Mouse (Mus musculus) urinary bladder, adult 2 months (tissue): ENCODE results near the gene Nfe2l2. TPM values are rescaled to one million over a fixed set of nuclear protein-coding genes. Genes with fewer than 3 reads are reported as not detected.

Experiments used
- DNase-seq: peaks from one replicate; pipeline ENCODE4 v3.0.0; 2022; ENCODE audit warnings: low spot score
- polyA plus RNA-seq: library from polyadenylated mRNA; depleted of rRNA; stranded (reverse); fragments of >200 nt; gene quantifications from 2 replicates; pipeline ENCODE4 v1.2.3, GENCODE M21; 2012

Gene Nfe2l2
- polyA plus RNA-seq, 1 experiment, result 256 TPM

DNA sequence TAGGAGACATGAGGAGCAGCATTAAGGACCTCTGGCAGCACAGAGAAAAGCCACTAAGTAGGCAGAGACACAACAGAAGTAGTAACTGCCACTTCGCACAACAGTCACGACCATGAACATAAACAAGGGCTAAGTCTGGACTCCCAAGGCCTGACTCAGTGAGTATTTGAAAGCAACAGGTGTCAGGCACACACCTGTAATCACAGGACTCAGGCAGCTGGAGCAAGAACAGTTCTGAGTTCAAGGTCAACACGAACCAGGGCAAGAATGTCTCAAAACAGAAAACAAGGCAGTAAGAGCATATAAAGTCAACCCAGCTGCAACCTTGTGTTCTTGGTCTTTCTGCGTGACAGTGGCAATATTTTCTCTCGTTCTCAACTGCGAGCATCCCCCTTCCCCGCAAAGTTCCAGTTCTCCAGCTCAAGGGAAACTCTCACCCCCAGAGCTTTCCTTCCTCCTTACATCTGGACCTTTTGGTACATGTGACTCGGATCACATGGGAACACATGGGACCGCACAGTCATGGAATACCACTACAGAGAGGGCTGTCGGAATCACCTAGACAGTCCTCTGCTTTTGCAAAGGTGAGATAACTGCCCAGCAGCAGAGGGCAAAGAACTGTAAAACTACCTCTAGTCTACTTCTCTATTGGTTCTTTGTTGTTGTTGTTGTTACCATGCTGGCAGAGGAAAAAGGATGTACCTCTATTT is 17.2 kb downstream of the Nfe2l2 start:
- DNase-seq, result no peak

DNA sequence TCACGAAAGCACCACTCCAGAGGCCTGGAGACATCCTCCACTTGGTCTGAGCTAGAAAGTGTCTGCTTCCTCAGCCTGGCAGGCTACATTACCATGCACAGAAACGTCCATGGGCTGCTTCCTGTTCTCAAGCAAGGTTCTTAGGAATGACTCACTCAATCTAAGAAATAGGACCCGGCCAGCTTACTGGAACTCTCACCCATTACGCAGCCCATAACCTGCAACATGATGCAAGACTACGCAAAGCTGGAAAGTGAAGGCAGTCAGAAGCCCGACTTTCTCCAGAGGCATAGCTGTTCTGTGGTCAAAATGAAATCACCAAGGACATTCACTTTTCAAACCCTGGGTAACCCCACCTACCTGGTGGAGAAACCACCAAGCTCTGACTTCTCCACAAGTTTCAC is 19.0 kb downstream of the Nfe2l2 start:
- no peak for DNase-seq

DNA sequence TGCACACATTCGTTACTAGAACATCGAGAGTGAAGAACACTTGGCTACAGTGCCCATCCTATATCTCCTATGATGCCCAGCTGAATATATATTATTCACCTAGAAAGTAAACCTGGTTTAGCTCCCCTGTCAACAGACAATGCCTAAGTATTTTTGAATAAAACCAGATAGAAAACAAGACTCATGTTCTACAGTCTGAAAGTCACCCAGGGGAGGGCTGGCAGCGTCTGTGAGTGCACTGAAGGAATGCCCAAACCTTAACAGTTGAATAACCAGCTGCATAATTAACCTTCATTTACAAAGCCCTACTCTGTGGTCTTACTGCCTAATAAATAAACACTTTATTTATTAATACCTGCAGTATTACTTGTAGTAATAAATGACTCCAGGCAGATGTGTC is 19.9 kb downstream of the Nfe2l2 start:
- DNase-seq, result no peak

DNA sequence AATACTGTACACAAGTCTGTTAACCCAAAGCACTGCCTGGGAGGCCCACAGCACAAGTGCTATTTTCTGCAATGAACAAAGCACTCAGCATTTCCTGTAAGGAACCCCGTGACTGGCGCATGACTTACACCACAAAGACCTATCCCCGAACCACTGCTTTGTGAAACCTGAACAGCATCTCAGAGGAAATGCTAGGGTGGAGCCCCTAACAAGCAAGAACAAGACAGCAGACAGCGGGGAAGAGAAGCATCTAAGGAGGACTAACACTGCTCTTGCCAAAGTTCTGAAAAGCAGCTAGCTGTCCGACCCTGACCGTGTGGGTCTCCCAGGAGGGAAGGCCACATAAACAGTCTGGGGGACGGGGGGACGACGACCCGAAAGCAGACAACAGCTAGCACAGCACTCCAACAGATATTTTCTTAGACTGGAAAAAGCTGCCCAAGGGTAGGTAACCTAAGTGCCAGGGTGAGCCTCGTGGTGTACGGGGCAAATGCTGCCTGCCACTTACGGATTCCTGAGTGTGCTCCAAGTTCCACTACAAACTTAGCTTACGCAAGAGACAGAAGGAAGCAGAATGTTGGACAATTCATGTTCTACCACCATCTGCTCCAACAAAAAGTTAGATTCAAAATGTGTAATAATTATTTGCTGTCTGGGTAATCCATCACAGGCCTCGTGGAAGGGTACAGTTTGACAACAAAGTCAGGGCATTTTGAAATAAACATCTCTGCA is 21.3 kb downstream of the Nfe2l2 start:
- no peak for DNase-seq

DNA sequence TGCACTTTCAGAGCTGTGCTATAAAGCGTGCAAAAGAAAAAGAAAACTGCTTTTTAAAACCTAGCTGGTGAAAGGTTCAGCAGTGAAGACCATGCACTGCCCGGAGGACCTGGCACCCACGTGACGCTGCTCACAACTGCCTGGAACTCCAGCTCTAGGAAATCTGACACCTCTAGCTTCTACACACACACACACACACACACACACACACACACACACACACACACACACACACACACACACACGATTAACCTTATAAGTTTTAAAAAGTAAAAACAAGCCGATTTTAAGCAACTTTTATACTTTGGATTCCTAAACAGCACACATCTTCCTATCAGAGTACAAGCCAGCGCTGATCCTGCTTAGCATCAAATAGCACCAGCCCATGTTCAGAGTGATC is 23.0 kb downstream of the Nfe2l2 start:
- no peak for DNase-seq

DNA sequence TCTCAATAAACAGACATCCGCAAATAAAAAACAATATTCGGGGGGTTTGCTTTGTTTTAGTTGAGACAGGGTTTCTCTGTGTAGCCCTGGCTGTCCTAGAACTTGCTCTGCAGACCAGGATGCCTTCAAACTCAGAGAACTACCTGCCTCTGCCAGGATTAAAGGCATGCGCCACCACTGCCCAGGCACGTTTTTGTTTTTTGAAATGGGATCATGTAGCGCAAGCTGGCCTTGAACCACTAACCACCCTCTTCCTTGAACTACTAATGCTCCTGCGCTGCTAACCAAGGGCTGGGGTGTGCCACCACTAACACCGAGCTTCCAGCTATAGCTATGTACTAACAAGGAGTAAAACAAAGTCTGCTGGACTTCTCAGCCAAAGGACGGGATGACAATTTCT is 24.5 kb downstream of the Nfe2l2 start:
- no peak for DNase-seq

DNA sequence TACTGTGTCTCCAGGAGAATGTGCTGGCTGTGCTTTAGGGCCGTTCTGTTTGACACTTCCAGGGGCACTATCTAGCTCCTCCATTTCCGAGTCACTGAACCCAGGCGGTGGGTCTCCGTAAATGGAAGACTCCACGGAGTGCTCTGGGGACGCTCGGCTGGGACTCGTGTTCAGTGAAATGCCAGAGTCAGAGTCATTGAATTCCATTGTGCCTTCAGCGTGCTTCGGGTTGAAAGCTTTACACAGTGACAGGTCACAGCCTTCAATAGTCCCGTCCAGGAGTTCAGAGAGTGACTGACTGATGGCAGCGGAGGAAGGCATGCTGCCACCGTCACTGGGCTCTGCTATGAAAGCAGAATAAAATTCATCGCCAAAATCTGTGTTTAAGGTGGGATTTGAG is 27.9 kb downstream of the Nfe2l2 start:
- DNase-seq, result no peak

DNA sequence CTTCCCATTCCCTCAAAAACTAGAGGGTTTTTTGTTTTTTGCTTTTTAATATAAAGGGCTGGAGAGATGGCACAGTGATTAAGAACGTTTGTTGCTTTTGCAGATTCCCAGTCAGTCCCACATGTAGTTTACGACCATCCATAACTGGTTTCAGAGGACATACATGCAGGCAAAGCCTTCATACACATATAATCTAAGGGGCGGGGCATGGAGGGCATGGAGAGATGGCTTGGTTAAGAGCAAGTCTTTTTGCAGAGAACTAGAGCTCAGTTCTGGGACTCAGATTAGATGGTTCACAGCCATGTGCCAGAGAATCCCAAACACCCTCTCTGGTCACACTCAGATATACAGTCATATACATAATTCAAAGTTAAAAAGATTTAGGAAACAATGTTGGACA is 31.9 kb downstream of the Nfe2l2 start:
- DNase-seq, result no peak

DNA sequence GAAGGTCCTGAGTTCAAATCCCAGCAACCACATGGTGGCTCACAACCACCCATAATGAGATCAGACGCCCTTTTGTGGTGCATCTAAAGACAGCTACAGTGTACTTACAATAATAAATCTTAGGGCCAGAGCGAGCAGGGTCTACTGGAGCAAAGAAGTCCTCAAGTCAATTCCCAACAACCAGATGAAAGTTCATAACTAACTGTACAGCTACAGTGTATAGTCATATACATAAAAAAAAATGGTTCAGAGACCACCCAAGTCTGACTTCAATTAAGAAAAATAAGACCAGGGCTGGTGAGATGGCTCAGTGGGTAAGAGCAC is 33.1 kb downstream of the Nfe2l2 start:
- no peak for DNase-seq

DNA sequence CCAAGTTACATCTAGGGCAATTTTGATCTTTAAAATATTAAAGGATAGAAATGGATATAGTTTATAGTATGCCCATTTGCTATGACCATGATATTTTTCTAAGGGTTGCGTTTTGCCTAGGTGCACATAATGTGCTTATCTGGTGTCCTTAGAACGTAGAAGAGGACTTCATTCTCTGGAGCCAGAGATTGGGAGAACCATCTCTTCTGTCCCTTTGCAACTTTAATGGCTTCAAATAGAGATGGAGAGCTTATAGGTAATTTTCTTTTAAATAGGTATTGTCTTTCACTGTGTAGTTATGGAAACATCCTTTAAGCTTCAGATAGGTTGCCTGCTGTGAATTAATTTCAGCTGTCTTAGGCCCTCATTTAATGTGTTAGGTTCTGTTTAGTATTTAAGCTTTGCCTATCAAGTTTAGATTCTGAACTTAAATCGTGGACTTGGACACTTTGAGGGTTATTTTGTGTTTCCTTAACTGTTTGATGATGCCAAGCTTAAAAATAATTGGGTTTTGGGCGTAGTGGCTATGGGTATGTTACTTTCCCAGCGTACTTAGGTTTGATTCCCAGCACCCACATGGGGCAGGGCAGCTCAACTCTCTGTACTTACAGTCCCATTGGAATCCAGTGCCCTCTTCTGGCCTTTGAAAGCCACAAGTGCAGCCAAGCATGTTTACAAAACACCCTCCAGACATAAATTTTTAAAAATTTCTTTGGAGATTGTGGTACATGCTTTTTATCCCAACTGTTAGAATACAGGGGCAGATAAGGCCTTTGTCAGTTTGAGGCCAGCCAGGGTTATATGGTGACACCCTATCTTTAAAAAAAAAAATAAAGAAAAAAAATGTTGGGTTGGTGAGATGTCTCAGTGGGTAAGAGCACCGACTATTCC is 33.8 kb downstream of the Nfe2l2 start:
- DNase-seq, result no peak

DNA sequence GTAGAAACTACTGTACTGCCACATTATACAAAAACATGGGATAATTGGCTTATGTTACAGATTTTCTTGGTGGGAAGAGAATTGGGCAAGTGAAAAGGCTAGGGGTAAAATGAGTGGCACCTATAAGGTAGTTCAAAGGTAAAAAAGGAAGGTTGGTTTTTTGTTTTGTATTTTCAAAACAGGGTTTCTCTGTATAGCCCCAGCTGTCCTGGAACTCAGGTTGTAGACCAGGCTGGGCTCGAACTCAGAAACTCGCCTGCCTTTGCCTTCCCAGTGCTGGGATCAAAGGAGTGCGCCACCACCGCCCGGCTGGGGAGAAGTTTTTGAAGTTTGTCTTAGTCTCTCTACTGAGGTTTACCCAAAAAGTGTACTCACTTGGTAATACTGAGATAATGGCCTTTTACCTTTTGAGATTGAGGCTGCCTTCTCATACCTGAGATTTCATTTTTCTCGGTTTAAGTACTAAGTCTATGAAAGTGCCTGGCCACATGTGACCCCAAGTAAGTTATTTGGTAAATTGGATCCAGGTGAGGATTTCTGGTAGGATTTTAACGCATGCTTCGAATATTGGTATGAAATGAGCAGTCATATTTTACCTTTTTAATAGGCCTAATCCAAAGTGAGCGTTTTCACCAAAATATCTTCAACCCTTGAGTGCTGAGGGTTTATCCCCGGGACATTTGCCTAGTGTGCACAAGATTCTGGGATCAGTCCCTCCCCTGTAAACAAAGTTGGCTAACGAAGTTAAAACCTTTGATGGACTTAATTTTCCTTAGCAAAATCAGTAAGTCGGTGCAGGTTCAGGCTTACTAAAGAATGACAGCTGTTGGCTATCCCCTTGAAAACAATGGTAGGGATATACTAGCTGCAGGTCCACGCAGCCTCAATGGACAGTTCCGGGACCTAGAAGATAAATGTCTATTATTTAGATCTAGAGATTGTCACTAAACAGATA is 34.7 kb downstream of the Nfe2l2 start:
- no peak for DNase-seq

DNA sequence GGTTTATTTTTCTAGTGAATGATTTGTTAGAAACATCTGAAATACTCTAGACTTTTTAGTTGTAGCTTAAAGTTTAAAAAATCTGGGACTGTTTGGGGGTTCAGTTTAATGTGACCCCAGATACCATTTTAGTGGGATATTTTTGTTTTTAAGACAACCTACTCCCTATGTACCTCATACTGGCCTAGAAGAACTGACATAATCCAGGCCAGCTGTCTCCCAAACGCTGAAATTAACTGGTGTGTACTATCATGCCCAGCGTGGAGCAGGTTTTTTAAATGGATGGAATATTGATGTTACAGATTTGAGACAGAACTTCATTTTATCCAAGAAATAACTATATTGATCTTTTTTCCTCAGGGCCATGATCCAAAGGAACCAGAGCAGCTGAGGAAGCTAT is 43.3 kb downstream of the Nfe2l2 start:
- no peak for DNase-seq

DNA sequence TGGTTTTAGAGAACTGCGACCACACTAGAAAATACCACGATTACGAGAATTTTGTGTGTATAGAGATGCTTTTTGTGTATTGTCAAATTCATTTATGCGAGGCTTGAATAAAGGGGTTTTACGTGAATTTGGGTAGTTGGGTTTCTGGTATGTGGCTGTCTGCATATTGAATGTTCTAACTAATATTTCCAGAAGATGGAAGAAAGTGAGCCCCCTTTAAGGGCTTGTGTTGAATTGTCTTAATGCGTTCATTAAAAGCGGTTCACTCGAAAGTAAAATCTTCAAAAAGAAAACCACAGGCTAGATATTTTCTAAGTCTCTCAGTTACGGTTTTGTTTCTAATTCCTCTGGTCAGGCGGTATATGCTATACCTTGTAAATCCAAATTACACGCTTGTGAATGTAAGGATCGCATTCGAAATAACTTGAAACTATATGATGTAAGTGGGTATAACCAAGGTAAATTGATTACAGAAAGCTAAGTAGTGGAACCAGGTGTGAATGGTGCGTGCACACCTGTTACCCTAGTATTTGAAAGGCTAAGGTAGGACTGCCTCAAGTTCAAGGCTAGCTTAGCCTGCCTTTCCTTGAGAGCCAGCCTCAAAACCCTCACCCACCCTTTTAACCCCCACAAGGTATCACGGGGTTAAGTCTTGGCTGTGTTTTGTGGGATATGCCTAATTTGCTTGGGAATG is 44.0 kb downstream of the Nfe2l2 start:
- no peak for DNase-seq

DNA sequence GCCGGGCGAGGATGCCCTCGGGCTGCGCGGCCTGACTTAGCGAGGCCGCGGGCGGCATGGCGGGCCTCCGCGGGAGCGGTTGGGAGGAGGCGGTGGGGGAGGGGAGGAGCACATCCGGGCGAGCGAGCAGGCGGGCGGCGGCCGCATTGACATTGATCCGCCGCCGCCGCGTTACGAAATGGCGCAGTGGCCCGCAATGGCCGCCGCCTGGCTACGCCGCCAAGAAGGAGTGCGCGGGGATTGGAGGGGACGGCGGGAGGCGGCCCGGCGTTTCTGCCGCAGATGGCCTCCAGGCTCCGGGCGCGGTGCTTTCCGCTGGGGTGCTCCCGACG is 44.8 kb downstream of the Nfe2l2 start:
- peak; percentile 95 for DNase-seq

DNA sequence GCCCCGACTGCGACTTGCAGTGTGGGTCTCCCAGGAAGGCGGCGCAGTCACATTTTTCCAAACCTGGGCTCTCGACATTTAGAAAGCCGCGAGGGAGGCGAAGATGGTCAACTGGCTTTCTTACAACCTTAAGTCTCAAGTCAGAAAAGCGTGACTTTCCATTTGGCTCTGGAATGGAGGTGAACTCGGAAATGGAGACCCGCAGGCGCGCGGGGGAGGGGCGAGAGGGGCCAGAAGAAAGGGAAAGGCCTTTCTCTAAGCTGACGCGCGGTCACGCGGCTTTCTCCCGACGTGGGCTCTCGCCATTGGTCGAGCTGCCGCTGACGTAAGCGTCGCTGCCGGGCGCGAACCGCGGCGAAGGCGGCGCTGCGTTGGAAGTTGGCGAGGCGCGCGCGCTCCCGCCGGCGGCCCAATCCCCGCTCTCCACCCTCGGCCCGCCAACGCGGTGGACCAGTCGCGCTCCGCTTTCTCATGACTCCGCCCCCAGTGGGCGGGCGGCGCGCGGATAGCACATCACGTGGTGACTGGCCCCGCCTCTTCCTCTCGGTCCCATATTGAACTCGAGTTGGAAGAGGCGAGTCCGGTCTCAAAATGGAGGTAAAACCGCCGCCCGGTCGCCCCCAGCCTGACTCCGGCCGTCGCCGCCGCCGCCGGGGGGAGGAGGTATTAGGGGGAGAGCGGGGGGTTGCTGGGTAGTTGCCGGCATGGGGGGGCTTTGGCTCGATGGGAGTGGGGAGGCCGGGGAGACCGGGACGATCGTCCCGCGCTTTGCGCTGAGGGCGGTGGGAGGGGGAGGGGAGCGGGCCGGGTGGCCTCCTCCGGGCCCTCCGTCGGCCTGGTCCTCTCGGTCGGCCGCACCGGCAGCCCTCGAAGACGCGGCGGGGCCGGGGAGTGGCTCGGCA is 45.5 kb downstream of the Nfe2l2 start, which contains the start of gene Hnrnpa3:
TSS of gene Hnrnpa3 (plus strand) at position 535 of the 902 bp plus-strand sequence.
- peak; percentile 94 for DNase-seq

DNA sequence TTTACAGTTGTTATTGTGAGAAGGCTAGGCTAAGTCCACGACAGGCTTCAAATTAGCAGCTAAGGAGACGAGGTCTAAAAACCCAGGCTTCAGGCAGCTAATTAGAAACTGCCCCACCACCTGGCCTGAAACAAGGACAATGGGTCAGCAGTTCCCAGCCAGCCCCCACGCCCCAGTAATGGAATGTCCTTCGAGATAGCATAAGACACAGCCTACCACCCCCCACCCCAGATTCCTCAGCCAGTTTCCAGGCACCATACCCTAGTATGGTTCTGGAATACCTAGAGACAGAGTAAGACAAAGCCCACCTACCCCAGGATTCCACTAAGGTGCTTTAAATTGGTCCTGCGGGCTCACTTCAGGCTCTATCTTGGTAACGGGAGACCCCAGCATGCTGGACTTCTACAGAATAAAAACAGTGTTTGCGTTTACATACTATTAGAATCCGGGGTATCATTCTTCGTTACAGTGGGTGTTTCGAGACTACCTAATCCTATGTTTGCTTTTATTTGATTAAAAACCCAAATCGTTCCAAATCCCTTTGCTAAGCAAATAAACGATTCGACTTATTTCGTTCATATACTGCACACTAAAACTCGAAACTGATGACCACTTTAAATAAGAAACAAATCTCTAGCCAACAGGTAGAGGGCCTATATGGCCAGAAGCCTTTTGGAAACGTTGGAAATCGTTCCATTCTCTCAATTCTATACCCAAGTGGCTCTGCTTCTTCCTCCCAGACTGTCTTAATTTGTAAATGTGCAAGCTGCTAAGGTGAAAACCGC is 46.3 kb downstream of the Nfe2l2 start:
- no peak for DNase-seq

DNA sequence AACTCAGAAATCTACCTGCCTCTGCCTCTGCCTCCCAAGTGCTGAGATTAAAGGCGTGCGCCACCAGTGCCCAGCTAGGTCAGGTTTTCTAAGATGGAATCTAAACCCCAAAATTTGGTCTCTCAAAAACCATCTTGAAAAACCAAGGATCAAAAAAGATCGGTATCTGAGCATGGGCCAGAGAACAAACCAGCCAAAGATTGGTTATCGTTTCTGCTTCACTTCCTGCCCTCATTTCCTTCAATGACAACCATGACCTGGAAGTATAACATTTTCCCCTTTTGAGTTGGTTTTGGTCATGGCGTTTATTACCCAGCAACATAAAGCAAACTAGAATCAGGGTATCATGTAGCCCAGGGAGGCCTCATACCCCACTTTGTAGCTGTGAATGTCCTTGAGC is 47.5 kb downstream of the Nfe2l2 start:
- DNase-seq, result no peak

DNA sequence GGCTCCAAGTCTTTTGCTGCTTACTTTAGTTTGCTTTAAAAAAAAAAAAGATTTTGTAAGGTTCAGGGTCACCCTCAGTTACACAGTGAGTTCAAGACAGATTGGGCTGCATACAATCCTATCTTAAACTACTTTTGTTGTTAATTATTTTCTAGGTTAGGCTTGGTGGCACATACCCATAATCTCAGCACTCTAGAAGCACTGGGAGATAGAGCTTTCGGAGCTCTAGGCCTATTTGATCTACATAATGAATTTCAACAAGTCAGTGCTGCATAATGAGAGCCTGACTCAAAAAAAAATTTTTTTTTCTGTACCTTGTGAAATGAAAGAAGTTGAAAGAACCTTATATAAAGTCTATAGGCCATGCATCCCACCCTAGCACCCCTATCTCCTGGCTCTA is 49.8 kb downstream of the Nfe2l2 start:
- no peak for DNase-seq

DNA sequence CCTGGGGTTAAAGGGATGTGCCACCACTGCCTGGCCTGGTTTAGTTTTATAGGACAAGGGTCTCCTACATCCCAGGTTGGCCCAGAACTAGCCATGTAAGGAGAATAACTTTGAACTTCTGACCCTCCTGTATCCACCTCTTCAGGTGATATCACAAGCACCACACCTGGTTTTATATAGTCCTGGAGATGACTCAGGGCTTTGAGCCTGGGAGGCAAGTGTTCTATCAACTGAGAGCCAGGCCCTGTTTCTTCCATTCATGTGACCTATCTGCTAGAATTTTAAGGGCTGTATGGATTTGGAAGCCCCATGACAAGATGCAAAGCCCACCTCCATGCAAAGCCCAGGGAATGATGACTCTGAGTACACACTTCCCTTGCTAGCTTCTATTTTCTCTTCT is 51.3 kb downstream of the Nfe2l2 start:
- no peak for DNase-seq
